Mouse (Mus musculus) left cerebral cortex, adult 11 months (tissue): Measurements from ENCODE around the gene Cttn.

ENCODE experiments used
- DNase-seq: peaks from one replicate; pipeline ENCODE4 v3.0.0; 2022; ENCODE audit warnings: low spot score

The Cttn gene

GRCm38 (mm10) chr7:144470545-144471059 lies at the start of gene Cttn:
Gene Cttn, minus strand, starts transcription at chr7:144471009.
- peak; percentile 83 for DNase-seq

- no peak for DNase-seq
These were observed 49.0 kb upstream of the Cttn start for GRCm38 (mm10) chr7:144519852-144520251.

GRCm38 (mm10) chr7:144516711-144517110 lies 45.9 kb upstream of the Cttn start:
- no peak for DNase-seq

GRCm38 (mm10) chr7:144509090-144509489 lies 38.3 kb upstream of the Cttn start:
- DNase-seq = no peak

- DNase-seq = no peak
These were observed 36.0 kb upstream of the Cttn start for GRCm38 (mm10) chr7:144506807-144507206.

GRCm38 (mm10) chr7:144503959-144504358 lies 33.1 kb upstream of the Cttn start:
- no peak for DNase-seq

GRCm38 (mm10) chr7:144492931-144493330 lies 22.1 kb upstream of the Cttn start:
- DNase-seq = no peak

GRCm38 (mm10) chr7:144490201-144490873 lies 19.5 kb upstream of the Cttn start:
- no peak for DNase-seq

- no peak for DNase-seq
These were observed 18.4 kb upstream of the Cttn start for GRCm38 (mm10) chr7:144489067-144489774.

GRCm38 (mm10) chr7:144480314-144480713 lies 9.5 kb upstream of the Cttn start:
- no peak for DNase-seq

- DNase-seq = peak; percentile 51
These were observed 8.8 kb upstream of the Cttn start for GRCm38 (mm10) chr7:144479569-144479968.

- DNase-seq = no peak
These were observed 4.9 kb upstream of the Cttn start for GRCm38 (mm10) chr7:144475741-144476140.

- no peak for DNase-seq
These were observed 2.7 kb upstream of the Cttn start for GRCm38 (mm10) chr7:144473486-144473885.

- DNase-seq = no peak
These were observed 294 bp upstream of the Cttn start for GRCm38 (mm10) chr7:144471103-144471502.

GRCm38 (mm10) chr7:144469908-144470544 lies 783 bp downstream of the Cttn start:
- DNase-seq = no peak

- no peak for DNase-seq
These were observed 1.6 kb downstream of the Cttn start for GRCm38 (mm10) chr7:144469181-144469641.

GRCm38 (mm10) chr7:144468741-144469140 lies 2.1 kb downstream of the Cttn start:
- DNase-seq = no peak

GRCm38 (mm10) chr7:144462577-144462976 lies 8.2 kb downstream of the Cttn start:
- no peak for DNase-seq

GRCm38 (mm10) chr7:144461246-144461902 lies 9.4 kb downstream of the Cttn start:
- DNase-seq = no peak

GRCm38 (mm10) chr7:144458881-144459280 lies 11.9 kb downstream of the Cttn start:
- no peak for DNase-seq

- no peak for DNase-seq
These were observed 20.1 kb downstream of the Cttn start for GRCm38 (mm10) chr7:144450661-144451060.
